Mouse (Mus musculus) adipocyte (in vitro differentiated cells): ENCODE measurements around the gene Slc2a13.

Source experiments
- DNase-seq: peaks from one replicate; pipeline ENCODE4 v3.0.0-alpha.2; 2016; ENCODE audit warnings: low spot score

Slc2a13 gene

DNA sequence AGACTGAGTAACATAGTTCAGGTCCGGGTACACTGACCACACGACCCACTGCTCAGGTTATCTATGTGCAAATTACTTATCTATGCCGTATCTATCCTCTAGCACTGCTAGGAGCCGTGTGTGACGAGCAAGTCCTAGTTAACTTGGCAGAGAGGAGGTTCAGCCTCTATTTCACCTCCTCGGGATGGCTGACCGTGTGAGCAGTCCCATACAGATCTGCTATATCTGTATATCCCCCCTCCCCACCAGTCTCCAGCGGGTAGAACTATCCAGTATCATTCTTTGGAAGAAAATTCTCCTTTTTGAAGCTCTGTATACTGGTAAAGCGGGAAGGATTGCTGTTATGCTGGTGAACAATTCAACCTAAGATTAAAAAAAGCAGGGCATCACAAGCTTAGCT is 70.8 kb downstream of the Slc2a13 start:
- no peak for DNase-seq

GRCm38 (mm10) chr15:91495014-91495413 is 78.0 kb downstream of the Slc2a13 start:
- no peak for DNase-seq

GRCm38 (mm10) chr15:91479924-91480615 is 93.0 kb downstream of the Slc2a13 start:
- DNase-seq, result no peak

DNA sequence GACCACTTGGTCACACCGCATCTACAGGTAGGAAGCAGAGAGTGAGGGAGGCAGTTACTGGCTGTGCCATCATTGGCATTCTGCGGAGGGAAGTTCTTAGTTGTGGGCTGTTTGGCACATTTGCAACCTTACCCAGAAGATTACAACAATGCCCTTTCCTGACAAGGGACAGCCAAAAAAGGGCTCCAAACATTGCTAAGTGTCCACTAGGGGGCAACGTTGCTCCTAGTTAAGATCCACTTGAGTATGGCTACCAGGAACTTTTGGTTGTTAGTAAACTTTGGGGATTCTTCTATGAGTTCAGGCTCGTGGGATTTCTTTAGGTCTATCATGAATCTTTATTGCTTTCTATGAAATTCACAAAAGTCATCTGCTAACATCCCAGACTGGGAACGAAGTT is 95.3 kb downstream of the Slc2a13 start:
- DNase-seq, result peak; percentile 88

DNA sequence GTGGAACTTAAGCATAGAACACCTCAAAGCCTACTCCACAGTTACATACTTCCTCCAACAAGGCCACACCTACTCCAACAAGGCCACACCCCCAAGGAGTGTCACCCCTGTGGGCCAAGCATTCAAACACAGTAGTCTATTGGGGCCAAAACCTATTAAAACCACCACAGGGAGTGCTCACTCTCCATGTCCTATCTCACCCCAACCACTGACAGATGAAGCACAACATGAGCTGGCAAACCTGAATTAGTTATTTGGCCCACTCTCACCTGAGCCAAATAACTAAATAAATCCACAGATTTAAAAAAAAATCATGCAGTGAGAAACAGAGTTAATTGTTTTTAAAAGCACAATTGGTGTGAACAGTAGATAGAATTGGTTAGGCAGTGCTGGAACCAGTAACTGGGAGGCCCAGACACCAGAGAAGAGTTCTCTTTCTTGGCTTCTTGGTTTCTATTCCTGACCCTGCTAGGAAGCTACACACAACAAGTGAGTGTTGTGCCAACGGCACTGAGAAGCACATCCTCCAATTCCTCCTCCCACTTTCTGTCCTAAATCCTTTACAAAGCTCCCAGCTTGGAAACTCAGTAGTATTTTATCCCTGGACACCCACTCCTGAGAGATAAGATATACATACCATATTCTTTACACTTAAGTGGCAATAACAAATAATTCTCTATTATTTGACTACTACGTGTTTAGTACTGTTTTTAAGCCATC is 99.2 kb downstream of the Slc2a13 start:
- DNase-seq, result no peak

DNA sequence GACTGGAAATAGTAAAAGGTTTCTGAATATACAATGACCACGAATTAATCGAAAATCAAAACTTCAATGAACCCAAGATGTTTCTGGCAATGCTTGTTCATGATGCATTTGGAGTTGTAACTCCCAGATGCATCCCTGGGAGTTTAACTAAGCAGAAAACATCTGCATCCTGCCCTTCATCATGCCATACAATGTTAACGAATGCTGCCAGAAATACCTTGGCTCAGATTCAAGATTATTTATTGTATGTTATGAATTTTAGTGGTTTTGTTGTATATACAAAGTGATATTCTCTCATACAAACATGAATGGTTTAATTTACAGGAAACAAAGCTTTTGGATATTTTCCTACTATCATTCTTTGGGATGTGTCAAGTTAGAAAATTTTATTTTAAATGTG is 107.7 kb downstream of the Slc2a13 start:
- no peak for DNase-seq

DNA sequence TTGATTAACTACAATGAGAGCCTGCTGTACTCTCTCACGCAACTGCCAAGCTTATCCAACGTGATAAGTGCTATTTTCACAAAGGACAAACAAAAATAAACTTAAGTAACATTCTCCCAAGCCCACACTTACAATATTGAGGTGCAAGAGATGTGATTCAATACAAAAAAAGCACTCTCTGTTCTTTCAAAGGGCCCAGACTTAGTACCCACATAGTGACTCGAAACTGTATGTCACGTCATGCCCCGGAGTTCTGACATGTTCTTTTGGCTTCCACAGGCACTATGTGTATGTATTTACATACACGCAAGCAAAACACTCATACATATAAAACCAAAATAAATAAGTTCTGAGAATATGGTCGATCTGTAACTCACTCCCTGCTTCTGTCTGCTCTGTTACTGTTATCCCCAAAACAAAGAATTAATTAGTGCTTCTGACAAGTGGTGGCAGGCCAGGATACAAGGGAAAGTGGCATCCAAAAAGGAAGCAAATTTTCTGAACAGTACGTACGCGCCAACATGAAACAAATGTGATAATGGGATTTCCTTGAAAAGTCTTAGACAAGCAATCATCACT is 109.1 kb downstream of the Slc2a13 start:
- DNase-seq, result no peak

GRCm38 (mm10) chr15:91463026-91463661 is 109.9 kb downstream of the Slc2a13 start:
- no peak for DNase-seq

GRCm38 (mm10) chr15:91461940-91462339 is 111.1 kb downstream of the Slc2a13 start:
- DNase-seq, result no peak

DNA sequence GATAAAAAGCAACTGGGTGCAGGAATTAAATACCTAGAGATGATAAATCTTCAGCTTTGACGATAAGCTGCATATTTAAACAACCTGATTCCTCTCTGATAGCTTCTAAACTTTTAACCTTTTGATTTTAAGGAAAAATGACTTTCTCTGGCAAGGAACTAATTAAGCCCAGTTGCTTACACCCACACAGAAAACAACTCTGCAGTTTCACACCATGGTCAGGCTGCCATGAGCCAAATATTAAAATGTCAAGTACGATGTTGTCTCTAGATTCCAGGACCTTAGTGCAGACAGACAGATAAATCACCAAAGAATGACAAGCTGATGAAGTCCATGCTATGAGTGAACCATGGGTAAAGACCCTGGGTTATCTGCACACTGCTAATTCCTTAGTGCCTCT is 115.9 kb downstream of the Slc2a13 start:
- no peak for DNase-seq

DNA sequence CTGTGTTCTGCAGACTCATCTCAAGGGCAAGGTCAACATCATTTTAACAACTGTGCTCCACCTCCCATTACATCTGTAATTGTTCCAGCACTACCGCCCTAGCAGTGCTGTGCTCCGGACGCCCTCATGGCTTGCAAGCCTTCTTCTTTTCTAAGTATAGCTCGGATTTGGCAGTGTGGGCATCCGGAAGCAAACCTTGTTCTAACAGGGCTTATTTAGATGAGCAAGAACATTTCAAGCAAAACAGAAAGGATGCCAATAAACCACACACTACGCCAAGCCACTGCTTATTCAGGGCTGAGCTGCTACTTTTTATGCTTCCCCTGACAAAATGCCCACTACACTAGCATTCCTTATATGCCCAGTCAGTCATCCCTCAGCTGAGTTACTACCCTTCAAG is 127.7 kb downstream of the Slc2a13 start:
- no peak for DNase-seq

DNA sequence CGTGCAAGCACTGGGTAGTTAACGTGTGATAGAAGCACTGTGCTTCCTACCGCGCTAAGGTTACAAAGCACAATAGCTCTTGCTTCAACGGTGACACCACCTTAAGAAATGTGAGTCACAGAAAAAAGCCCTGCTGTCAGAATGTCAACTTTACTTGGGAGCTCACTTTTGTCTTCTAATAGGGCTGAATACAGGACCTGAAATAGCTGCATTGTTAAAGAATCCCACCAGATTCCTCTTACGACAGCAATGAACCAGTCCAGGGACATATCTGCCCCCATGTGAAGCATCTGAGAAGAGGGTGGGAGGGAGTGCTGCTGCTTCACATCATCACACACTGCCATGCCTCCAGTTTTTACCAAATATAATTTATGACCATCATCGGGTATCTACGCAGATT is 129.6 kb downstream of the Slc2a13 start:
- DNase-seq, result no peak

- DNase-seq, result no peak
Measured at GRCm38 (mm10) chr15:91439883-91440282, 133.2 kb downstream of the Slc2a13 start.

DNA sequence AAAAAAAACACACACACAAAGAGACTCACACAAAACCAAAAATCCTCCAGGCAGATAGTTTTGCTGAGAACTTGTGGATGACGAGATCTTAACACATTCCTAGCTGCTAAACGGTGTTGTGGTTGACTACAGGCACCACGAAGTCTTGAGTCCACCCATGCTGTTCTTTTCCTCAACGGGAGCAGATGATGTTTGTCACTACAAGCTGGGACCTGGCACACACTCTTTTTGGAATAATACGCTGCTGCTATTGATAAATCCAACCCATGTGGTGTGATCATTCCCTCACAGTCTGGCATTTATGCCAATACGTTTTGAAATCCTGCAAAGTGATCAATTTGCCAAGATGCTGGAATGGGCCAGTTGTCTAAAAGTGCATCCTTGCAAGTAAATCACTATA is 147.6 kb downstream of the Slc2a13 start:
- no peak for DNase-seq

GRCm38 (mm10) chr15:91406979-91407378 is 166.1 kb downstream of the Slc2a13 start:
- DNase-seq, result no peak

GRCm38 (mm10) chr15:91395165-91395564 is 177.9 kb downstream of the Slc2a13 start:
- no peak for DNase-seq

- no peak for DNase-seq
Measured at GRCm38 (mm10) chr15:91383694-91384093, 189.4 kb downstream of the Slc2a13 start.

DNA sequence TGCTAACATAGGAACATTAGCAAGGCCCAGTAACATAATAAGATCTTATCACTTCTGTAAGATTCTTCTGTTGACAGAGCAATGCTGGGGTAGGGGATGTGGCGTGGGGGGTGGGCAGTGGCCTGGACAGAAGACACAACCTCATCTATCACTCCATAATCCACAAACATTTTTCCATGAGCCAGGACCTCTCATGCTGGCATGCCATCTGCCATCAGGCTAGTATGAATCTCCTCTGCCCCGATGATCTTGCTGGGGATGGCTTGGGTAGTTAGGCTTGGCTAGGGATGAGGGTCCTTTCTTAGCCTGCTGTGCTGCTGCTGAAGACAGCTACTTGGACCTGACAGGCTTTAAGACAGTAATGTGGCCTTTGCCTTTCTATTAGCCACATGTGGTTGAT is 190.5 kb downstream of the Slc2a13 start:
- no peak for DNase-seq

GRCm38 (mm10) chr15:91381864-91382263 is 191.2 kb downstream of the Slc2a13 start:
- no peak for DNase-seq

GRCm38 (mm10) chr15:91378751-91379325 is 194.2 kb downstream of the Slc2a13 start:
- peak; percentile 64 for DNase-seq

DNA sequence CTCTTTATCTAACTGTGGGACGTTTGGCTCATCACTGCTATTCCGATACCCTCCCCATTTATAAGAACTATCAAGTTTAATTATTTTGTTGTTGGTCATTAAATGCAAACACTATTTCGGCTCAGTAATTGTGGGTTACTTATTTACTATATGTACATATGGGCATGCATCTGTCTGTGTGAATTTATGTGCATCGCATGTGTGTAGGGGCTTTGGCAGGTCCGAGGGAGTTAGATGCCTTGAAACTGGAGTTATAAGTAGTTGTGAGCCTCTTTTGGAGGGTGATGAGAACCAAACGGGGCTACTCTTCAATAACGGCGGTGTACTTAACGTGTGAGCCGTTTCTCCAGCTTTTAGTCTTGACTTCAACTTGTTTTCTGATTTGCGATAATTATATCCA is 195.5 kb downstream of the Slc2a13 start:
- no peak for DNase-seq

GRCm38 (mm10) chr15:91377105-91377504 is 196.0 kb downstream of the Slc2a13 start:
- no peak for DNase-seq

DNA sequence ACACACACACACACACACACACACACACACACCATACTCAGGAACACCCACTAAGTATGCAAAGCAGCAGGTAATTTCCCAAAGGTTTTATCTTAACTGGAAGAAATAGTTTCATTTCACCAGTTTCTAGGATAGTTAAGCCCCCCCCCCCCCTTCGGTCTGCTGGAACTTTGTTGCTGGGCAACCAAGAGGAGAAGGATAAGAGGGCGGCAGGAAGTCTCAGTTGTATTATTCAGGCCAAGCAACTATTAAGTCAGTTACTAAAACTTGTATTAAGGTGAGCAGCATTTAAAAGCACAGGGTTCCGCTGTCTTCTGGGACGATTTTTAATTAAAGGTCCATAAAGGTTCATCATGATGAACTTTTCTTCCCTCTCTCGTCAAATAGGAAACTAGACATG is 198.6 kb downstream of the Slc2a13 start:
- no peak for DNase-seq
